Mouse (Mus musculus) ES-Bruce4 (cell line): ENCODE results near the gene Bcl11a. TPM values are rescaled to one million over a fixed set of nuclear protein-coding genes. Genes with fewer than 3 reads are reported as not detected.

ENCODE experiments used
- H3K27ac ChIP-seq: 2 replicates; pipeline ENCODE4 v1.5.1; 2012; ENCODE audit warnings: low read length, inconsistent platforms; ENCODE audit not compliant: insufficient read depth
- H3K27me3 ChIP-seq: 2 replicates; pipeline ENCODE4 v1.6.1; 2012; ENCODE audit warnings: mild to moderate bottlenecking, low read length, inconsistent platforms; ENCODE audit not compliant: control insufficient read depth, poor library complexity, insufficient read depth, severe bottlenecking
- H3K36me3 ChIP-seq: 2 replicates; pipeline ENCODE4 v1.6.1; 2012; ENCODE audit warnings: inconsistent platforms, mild to moderate bottlenecking, low read length, moderate library complexity; ENCODE audit not compliant: control insufficient read depth, poor library complexity, insufficient read depth, severe bottlenecking
- H3K4me1 ChIP-seq: one replicate; pipeline ENCODE4 v1.8.1; 2011; ENCODE audit warnings: low read length; ENCODE audit not compliant: control insufficient read depth, insufficient read depth
- H3K4me3 ChIP-seq: 2 replicates; pipeline ENCODE4 v1.5.1; 2011; ENCODE audit warnings: low read depth, mild to moderate bottlenecking, low read length
- H3K9ac ChIP-seq: 2 replicates; pipeline ENCODE4 v1.6.1; 2012; ENCODE audit warnings: low read depth, mild to moderate bottlenecking, inconsistent platforms; ENCODE audit not compliant: poor library complexity, severe bottlenecking
- H3K9me3 ChIP-seq: replicated peaks from 2 replicates; pipeline ENCODE4 v1.6.1; 2012; ENCODE audit warnings: mild to moderate bottlenecking, low read length, inconsistent platforms; ENCODE audit not compliant: control insufficient read depth, poor library complexity, insufficient read depth, severe bottlenecking
- CTCF ChIP-seq: IDR thresholded peaks from one replicate; pipeline ENCODE4 v1.8.1; 2011; ENCODE audit warnings: low read depth, low read length
- EP300 ChIP-seq: IDR thresholded peaks from 2 replicates; pipeline ENCODE4 v1.6.1; 2011; ENCODE audit warnings: low read depth, low read length; ENCODE audit not compliant: insufficient read depth
- POLR2A ChIP-seq: IDR thresholded peaks from one replicate; pipeline ENCODE4 v1.8.1; 2011; ENCODE audit warnings: low read length; ENCODE audit not compliant: insufficient read depth
- polyA plus RNA-seq: library from polyadenylated mRNA; stranded (reverse); fragments of >200 nt; gene quantifications from 2 replicates; pipeline ENCODE4 v1.2.4, GENCODE M21; 2011; ENCODE audit warnings: low read depth; ENCODE audit not compliant: missing spikeins, insufficient read depth, insufficient read length

Bcl11a gene
- polyA plus RNA-seq, 1 experiment = 0.36 TPM

DNA sequence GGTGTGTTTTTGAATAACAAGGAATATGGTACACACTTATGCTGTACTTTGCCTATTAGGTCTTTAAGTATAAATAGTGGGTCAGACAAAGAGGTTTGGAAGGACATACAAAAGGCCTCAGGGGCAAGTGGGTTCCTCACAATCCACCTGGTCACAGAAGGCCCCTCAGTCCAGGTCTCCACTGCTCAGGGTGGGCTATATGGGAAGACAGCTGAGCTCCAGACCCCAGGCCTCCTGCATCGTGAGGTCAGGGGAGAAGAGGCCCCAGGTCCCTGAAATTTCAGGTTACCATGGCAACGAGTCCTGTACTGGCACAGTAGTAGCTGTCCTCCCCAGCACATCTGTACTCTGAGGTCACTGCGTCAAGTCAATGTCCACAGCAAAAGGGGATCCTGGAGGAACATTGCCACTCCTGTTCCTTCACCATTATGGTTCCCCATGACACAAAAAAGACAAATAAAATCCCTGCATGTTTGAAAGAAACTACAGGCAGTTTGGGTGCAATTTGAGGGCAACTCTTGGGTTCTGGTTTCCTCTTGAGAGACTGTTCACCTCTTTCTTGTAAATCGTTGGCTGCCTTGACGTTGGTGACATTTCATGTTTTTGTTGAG lies 93.9 kb downstream of the Bcl11a start:
- Histone ChIP-seq H3K27ac (no peak overlapping the region), H3K4me1 (no peaks in the 10 kb centered on the region), H3K9ac (no peak overlapping the region), H3K4me3 (no peak overlapping the region), H3K27me3 (peaks cover 1% of the 10 kb centered on the region; the same call in 1 of the 2 replicates), H3K9me3 (no peaks in the 10 kb centered on the region), H3K36me3 (no peaks in the 10 kb centered on the region)
- TF ChIP-seq EP300 (no peak), POLR2A (no peak), CTCF (no peak)

DNA sequence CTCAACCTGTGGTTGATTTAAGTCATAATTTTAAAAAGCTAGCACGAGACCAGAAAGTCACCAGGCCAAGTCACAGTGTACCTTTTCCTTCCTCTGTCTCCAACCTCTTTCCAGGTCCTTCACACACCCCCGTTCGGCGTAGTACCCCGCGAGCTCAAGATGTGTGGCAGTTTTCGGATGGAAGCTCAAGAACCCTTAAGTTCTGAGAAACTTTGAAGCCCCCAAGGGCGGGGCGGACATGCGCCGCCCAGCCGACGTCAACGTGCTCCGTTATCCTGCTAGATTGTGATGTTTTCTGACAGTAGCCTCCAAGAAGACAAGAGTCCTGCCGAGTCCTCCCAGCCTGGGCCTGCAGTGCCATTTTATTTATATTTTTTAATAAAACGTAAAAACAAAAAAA lies 94.7 kb downstream of the Bcl11a start:
- Histone ChIP-seq H3K4me3 (no peak overlapping the region), H3K36me3 (no peaks in the 10 kb centered on the region), H3K9ac (no peak overlapping the region), H3K9me3 (no peaks in the 10 kb centered on the region), H3K27me3 (peaks cover 1% of the 10 kb centered on the region; the same call in 1 of the 2 replicates), H3K27ac (no peak overlapping the region), H3K4me1 (no peaks in the 10 kb centered on the region)
- TF ChIP-seq CTCF (no peak), POLR2A (no peak), EP300 (no peak)

DNA sequence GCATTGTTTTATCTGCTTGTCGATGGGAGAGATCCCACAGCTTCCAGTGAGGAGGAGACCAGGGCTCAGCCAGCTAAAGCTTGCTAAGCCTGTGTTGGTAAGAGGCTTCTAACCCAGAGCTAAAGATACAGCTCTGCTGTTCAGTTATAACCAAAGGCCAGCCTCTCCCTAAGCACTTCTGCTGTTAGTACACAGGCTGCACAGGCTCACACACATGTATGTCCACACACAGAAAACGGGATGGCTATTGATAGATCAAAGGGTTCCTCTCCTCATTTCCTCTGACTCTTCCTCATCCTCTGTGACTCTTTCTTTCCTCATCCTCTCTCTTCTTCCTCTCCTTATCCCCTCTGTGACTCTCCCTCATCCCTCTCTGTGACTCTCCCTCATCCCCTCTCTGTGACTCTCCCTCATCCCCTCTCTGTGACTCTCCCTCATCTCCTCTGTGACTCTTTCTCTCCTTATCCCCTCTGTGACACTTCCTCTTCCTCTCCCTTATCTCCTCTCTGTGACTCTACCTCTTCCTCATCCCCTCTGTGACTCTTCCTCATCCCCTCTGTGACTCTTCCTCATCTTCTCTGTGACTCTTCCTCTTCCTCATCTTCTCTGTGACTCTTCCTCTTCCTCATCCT lies 96.4 kb downstream of the Bcl11a start:
- no peak overlapping the region for H3K27ac ChIP-seq
- TF ChIP-seq POLR2A (no peak), EP300 (no peak), CTCF (no peak)
- H3K9ac ChIP-seq = no peak overlapping the region
- no peaks in the 10 kb centered on the region for H3K36me3 ChIP-seq
- H3K9me3 ChIP-seq = no peaks in the 10 kb centered on the region
- no peaks in the 10 kb centered on the region for H3K4me1 ChIP-seq
- no peaks in the 10 kb centered on the region for H3K27me3 ChIP-seq
- H3K4me3 ChIP-seq = no peak overlapping the region

DNA sequence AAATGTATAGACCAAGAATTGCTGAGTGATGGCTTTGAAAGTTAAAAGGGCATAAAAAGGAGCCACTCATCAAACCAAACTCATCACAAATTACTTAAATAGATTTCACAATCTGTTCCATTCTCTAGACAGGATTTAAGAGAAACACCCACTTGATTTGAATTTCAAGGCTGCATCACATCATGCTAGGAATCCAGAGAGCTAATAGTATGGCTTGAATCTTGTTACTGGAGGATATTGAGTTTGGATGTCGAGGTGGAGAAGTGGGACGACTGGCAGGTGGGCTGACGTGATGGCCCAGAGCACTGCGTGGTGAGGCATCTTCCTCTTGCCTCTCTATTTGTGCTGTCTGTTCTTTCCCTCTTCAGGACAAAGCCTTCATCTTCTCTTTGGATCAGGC lies 99.6 kb downstream of the Bcl11a start:
- Histone ChIP-seq H3K4me3 (no peak overlapping the region), H3K9me3 (no peaks in the 10 kb centered on the region), H3K9ac (no peak overlapping the region), H3K4me1 (no peaks in the 10 kb centered on the region), H3K27ac (no peak overlapping the region), H3K27me3 (no peaks in the 10 kb centered on the region), H3K36me3 (no peaks in the 10 kb centered on the region)
- TF ChIP-seq EP300 = no peak
- TF ChIP-seq POLR2A = no peak
- no peak for TF ChIP-seq CTCF

DNA sequence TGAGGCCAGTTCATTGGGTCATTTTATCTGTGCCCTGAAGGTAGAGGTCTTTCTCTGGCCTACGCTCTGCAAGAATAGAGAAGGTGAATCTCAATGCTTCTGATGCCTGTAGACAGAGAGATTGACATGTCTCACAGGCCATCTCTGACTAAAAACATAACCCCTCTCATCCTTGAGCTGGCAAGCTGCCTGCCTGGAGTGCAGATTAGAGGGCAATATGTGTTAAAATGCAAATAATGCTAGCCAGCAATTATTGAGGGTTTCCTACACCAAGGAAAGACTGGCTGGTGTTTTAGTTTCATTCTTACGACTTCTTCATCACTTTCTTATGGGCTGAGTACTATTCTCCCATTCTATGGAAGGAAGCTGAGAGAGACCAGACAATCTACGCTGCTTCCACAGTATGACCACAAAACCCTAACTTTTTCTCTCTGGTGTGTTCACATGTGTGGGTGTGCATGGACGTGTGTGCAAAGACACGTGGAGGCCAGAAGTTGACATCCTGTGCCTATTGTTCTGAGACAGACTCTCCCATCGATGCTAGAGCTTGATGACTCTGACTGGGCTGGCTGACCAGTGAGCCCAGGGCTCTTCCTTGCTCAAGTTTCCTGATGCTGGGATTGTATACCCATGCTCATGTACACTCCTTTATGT lies 101.1 kb downstream of the Bcl11a start:
- Histone ChIP-seq H3K4me1 (no peaks in the 10 kb centered on the region), H3K4me3 (no peak overlapping the region), H3K9me3 (no peaks in the 10 kb centered on the region), H3K27me3 (no peaks in the 10 kb centered on the region), H3K9ac (no peak overlapping the region), H3K27ac (no peak overlapping the region), H3K36me3 (no peaks in the 10 kb centered on the region)
- TF ChIP-seq POLR2A = no peak
- TF ChIP-seq EP300 = no peak

DNA sequence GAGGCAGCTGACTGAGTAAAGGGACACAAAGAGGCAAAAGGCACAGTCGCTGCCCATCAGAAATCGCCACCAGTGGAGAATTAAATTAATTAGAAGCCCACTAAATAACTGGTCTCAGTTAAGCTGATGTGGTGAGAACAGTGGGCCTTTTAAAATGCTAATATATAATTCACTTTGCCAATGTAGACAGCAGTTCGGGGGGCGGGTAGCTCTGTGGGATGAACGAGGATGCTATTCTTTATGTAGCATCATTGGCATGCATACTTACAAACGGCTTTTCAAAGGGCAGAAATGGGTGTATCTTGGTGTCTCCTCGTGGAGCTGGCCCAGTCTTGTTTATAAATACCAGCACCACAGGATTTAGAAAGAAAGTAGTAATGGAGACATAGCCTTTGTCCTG lies 102.2 kb downstream of the Bcl11a start:
- TF ChIP-seq CTCF (no peak), EP300 (no peak), POLR2A (no peak)
- no peaks in the 10 kb centered on the region for H3K9me3 ChIP-seq
- H3K4me1 ChIP-seq = no peaks in the 10 kb centered on the region
- H3K27ac ChIP-seq = no peak overlapping the region
- no peaks in the 10 kb centered on the region for H3K36me3 ChIP-seq
- no peaks in the 10 kb centered on the region for H3K27me3 ChIP-seq
- H3K9ac ChIP-seq = no peak overlapping the region
- H3K4me3 ChIP-seq = no peak overlapping the region
